Mouse (Mus musculus) limb, embryonic 11.5 days (tissue): ENCODE results near the gene Tax1bp3. TPM values are rescaled to one million over a fixed set of nuclear protein-coding genes. Genes with fewer than 3 reads are reported as not detected.
A peak's percentile ranks its signal among the peaks of the same experiment; 100 is the strongest.

Source experiments
- ATAC-seq: fragments of 200-750 bp; cut with Nextera tagmentation; 2 replicates; pipeline ENCODE4 v1.8.0; 2017; ENCODE audit warnings: low read depth; ENCODE audit not compliant: insufficient number of reproducible peaks, low FRiP score, low TSS enrichment
- DNase-seq: peaks from one replicate; pipeline ENCODE4 v3.0.0-alpha.2; 2015; ENCODE audit warnings: low spot score
- H3K27ac ChIP-seq: fragments of 300-500 bp; sonication (generic); replicated peaks from 2 replicates; pipeline ENCODE4 v1.5.1; 2014; ENCODE audit warnings: low read depth, mild to moderate bottlenecking, low read length
- H3K27me3 ChIP-seq: fragments of 300-500 bp; sonication (generic); 2 replicates; pipeline ENCODE4 v1.6.1; 2014; ENCODE audit warnings: mild to moderate bottlenecking, low read length, mixed read lengths; ENCODE audit not compliant: control insufficient read depth, insufficient read depth
- H3K36me3 ChIP-seq: fragments of 300-500 bp; sonication (generic); 2 replicates; pipeline ENCODE4 v1.6.1; 2014; ENCODE audit warnings: mild to moderate bottlenecking, low read length, moderate library complexity, mixed read lengths; ENCODE audit not compliant: control insufficient read depth, insufficient read depth
- H3K4me1 ChIP-seq: fragments of 300-500 bp; sonication (generic); 2 replicates; pipeline ENCODE4 v1.6.1; 2014; ENCODE audit warnings: low read length, mixed read lengths; ENCODE audit not compliant: control insufficient read depth, insufficient read depth
- H3K4me2 ChIP-seq: fragments of 300-500 bp; sonication (generic); 2 replicates; pipeline ENCODE4 v1.6.1; 2014; ENCODE audit warnings: low read depth, mild to moderate bottlenecking, moderate library complexity; ENCODE audit not compliant: severe bottlenecking
- H3K4me3 ChIP-seq: fragments of 300-500 bp; sonication (generic); 2 replicates; pipeline ENCODE4 v1.5.1; 2014; ENCODE audit warnings: low read depth, low read length
- H3K9ac ChIP-seq: fragments of 300-500 bp; sonication (generic); 2 replicates; pipeline ENCODE4 v1.6.1; 2014; ENCODE audit warnings: mild to moderate bottlenecking, low read length
- H3K9me3 ChIP-seq: fragments of 300-500 bp; sonication (generic); 2 replicates; pipeline ENCODE4 v1.6.1; 2016; ENCODE audit warnings: low read length; ENCODE audit not compliant: control insufficient read depth
- WGBS: fragments of 180-500 bp; shearing (Covaris S2); extraction: QIAGEN DNeasy Blood & Tissue Kit; methylation state at CpG from one replicate; pipeline ENCODE4 v1.1.7; 2014; 5-methylcytosine and 5-hydroxymethylcytosine counted together
- polyA plus RNA-seq: library from polyadenylated mRNA; unstranded; fragments of >200 nt; fragmentation: Nextera tagmentation; extraction: Ambion mirVana; gene quantifications from 2 replicates; pipeline ENCODE4 v1.2.1, GENCODE M21; 2014

Gene Tax1bp3
- polyA plus RNA-seq, 1 experiment from 2014 or later, result 220 TPM

DNA sequence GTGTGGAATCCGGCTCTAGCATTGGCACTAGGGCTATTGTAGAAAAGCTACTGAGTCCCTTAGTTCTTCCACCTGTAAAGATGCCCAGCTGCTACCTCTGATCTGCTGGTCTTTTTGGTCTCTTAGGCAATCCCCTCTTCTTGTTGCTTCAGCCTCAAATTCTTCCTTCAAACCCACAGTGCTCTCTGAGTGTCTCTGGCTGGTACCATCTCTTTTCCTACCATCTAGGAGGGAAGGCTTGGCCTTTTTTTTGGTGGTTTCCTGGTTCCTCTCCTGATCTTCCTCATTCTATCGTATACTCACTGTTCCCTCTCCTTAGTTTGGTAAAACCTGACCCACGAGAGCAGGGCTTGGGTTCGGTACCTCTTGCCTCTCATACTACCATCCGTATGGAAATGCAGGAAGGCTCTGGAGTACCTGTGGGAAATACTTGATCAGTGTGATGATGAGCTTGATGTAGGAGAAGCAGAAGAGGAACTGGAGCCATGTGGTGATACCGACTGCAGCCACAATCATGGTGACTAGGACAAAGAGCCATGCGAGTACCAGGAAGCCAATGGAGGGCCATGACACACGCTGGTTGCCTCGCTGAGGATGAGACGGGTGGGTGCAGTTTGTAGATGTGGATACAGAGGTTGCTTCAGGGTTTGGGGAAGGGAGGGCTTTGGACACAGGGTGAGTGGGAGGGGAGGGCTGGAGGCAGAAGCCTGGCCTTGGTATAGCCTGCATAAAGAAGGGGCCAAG lies 9.2 kb downstream of the Tax1bp3 start:
- H3K27ac ChIP-seq, result no peak overlapping the region
- ATAC-seq, result no peak
- 97% methylated on average over 10 of the region's 10 CpGs for WGBS
- no peaks in the 10 kb centered on the region for H3K4me1 ChIP-seq
- H3K4me3 ChIP-seq, result no peak overlapping the region
- H3K36me3 ChIP-seq, result peaks cover 5% of the 10 kb centered on the region; the same call in 1 of the 2 replicates
- no peak overlapping the region for H3K9ac ChIP-seq
- no peaks in the 10 kb centered on the region for H3K9me3 ChIP-seq
- no peak for DNase-seq
- no peaks in the 10 kb centered on the region for H3K27me3 ChIP-seq
- H3K4me2 ChIP-seq, result no peak overlapping the region

DNA sequence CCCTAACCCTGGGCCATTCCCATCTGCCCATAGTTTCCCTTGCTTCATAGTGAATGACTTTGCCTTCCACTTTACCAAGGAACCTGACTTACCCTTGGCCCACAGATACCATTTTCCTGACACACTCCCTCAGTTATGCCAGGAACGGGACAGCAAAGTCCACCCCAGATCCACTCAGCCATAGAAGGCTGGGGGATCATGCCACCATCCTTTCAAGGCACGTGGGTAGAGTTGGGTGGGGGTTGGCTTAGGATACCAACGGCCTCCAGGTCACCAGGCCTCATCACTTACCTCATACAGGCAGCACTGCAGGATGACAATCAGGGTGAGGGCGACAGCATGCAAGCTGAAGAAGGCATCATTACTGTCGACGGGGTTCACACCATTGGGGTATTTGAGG lies 10.3 kb downstream of the Tax1bp3 start:
- no peak for ATAC-seq

DNA sequence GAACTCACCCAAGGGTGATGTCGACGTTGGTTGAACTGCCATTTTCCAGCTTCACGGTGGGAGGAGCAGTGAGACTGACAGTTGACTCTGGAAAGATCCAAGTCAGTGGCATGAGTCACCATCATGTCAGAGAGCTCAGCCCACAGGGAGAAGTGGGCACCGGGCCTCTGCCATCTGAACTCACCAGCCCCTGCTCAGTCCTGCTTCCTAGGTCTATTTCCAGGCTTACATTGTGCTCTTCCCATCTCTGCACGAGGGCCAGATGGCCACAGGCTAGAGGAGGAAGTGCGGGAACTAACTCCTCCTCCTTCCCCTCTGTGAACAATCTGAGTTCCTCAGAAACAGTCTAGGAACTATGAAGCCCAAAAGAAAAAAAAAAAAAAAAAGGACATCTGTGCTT lies 16.2 kb downstream of the Tax1bp3 start:
- DNase-seq (no peak), ATAC-seq (no peak)
- H3K4me1 ChIP-seq, result no peaks in the 10 kb centered on the region
- no peak overlapping the region for H3K9ac ChIP-seq
- H3K36me3 ChIP-seq, result no peaks in the 10 kb centered on the region
- H3K4me3 ChIP-seq, result no peak overlapping the region
- H3K27me3 ChIP-seq, result no peaks in the 10 kb centered on the region
- no peak overlapping the region for H3K27ac ChIP-seq
- no peaks in the 10 kb centered on the region for H3K9me3 ChIP-seq
- 68% methylated on average over 6 of the region's 6 CpGs for WGBS
- no peak overlapping the region for H3K4me2 ChIP-seq

More for the DNA sequence above, 10.3 kb downstream of the Tax1bp3 start:
- H3K27me3 ChIP-seq, result no peaks in the 10 kb centered on the region
- H3K9ac ChIP-seq, result no peak overlapping the region
- no peak overlapping the region for H3K4me3 ChIP-seq
- 87% methylated on average over 6 of the region's 6 CpGs for WGBS
- DNase-seq, result no peak
- no peaks in the 10 kb centered on the region for H3K9me3 ChIP-seq
- no peak overlapping the region for H3K27ac ChIP-seq
- no peaks in the 10 kb centered on the region for H3K4me1 ChIP-seq
- no peak overlapping the region for H3K4me2 ChIP-seq
- peaks cover 5% of the 10 kb centered on the region; the same call in 1 of the 2 replicates for H3K36me3 ChIP-seq

DNA sequence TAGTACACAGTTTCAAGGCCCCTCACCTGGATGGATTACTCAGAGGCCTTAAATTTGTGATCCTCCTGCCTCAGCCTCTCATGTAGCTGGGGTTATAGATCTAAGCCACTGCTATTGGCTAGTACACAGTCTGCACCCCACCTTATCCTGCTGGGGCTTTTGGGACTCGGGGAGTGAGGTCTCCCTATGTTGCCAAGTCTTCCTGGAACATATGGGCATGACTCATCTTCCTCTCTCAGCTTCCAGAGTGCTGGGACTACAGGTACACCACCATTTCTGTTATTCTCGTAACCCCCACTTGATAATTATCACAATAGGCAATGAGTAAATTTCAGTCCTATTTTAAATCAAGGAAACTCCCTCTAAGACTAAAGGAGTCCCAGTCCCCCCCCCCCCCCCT lies 17.6 kb downstream of the Tax1bp3 start:
- no peak overlapping the region for H3K27ac ChIP-seq
- DNase-seq (no peak), ATAC-seq (no peak)
- no peaks in the 10 kb centered on the region for H3K36me3 ChIP-seq
- H3K9me3 ChIP-seq, result no peaks in the 10 kb centered on the region
- H3K9ac ChIP-seq, result no peak overlapping the region
- no peaks in the 10 kb centered on the region for H3K27me3 ChIP-seq
- H3K4me2 ChIP-seq, result no peak overlapping the region
- WGBS, result 82% methylated on average over 2 of the region's 2 CpGs
- no peak overlapping the region for H3K4me3 ChIP-seq
- H3K4me1 ChIP-seq, result no peaks in the 10 kb centered on the region

DNA sequence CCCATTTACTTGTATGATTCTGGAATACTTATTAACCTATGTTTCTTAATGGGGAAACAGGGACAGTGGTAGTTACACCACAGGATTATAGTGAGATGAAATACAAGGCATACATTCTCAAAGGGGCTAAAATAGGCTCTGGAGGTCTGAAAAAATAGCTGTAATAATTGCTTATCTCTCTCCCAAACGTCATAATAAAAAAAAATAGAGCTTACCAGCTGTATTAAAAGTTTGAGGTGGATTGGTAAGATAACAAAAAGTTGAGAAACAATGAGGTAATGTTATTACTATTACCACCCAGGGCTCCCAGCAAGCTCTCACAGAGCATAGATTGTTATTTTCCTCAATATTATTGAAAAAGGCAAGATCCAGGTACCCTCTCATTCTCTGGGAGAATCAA lies 21.3 kb downstream of the Tax1bp3 start:
- ATAC-seq (no peak), DNase-seq (no peak)
- no peaks in the 10 kb centered on the region for H3K27me3 ChIP-seq
- H3K4me2 ChIP-seq, result peak overlapping the region; percentile 76
- no peaks in the 10 kb centered on the region for H3K9me3 ChIP-seq
- 7% methylated on average over 1 of the region's 1 CpGs for WGBS
- no peaks in the 10 kb centered on the region for H3K4me1 ChIP-seq
- H3K9ac ChIP-seq, result no peak overlapping the region
- peak overlapping the region; percentile 58 for H3K4me3 ChIP-seq
- no peak overlapping the region for H3K27ac ChIP-seq
- no peaks in the 10 kb centered on the region for H3K36me3 ChIP-seq

DNA sequence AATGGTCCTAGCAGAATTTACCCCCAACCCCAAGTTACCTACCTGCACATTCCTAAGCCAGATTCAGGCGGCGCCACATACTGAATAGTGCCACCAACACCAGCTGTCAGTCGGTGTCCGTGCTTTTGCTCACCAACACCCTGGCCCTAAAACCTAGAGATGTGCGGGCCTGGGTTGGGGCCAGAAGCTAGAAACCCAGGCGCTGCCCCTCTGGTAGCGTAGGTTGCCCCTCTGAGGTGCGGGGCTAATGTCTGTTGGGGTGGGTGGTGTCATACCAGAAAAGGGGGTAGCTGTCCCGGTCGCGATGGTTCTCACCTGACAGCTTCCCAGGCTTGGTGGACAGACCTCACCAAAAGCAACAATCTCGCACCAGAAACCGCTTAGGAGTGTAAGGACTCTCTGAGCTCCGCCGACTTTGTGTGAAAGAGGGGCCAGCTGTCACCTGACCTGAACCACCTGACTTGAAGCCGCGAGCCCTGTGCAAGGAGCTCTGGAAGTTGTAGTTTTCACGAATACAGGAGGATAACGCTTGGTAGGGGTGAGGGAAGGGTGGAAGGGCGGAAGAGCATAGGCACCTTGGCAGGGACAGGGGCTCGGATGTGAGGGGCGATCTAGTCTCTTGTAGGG lies 21.8 kb downstream of the Tax1bp3 start, which contains the start of gene Ctns:
Gene Ctns, minus strand, starts transcription at position 440 of the 627 bp plus-strand sequence.
- 2% methylated on average over 22 of the region's 22 CpGs for WGBS
- H3K4me2 ChIP-seq, result peak within 1 kb of the TSS; percentile 76
- DNase-seq, result peak; percentile 80

DNA sequence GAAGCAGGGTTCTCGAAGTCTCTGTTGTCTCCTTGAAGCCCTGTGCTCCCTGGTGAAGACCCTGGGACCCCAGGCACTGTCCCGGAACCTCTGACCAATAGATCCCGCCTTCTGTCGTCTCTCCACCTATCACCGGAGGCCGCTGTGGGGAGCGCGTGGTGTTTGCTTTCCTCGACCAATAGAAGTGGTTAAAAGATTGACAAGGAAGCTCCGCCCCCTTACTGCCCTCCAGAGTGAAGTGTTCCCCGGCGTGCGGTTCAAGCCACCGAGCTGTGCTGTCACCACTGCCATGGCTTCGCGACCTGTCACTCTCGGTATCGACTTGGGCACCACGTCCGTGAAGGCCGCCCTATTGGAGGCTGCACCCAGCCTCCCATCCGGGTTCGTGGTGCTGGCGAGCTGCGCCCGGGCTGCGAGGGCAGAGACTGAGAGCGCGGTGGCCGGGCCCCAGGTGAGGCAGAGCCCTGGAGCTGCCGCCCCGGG lies 22.4 kb downstream of the Tax1bp3 start, which contains the start of gene Shpk:
Gene Shpk, plus strand, starts transcription at position 231 of the 483 bp plus-strand sequence.
- under 1% methylated on average over 32 of the region's 32 CpGs for WGBS

More for the DNA sequence above, 21.8 kb downstream of the Tax1bp3 start, which contains the start of gene Ctns:
- Histone ChIP-seq H3K9ac (peak within 1 kb of the TSS; percentile 64), H3K4me1 (no peaks in the 10 kb centered on the region), H3K9me3 (no peaks in the 10 kb centered on the region), H3K27me3 (no peaks in the 10 kb centered on the region), H3K27ac (no peak within 1 kb of the TSS), H3K4me3 (peak within 1 kb of the TSS; percentile 58), H3K36me3 (no peaks in the 10 kb centered on the region)
- ATAC-seq, result peak; percentile 95

DNA sequence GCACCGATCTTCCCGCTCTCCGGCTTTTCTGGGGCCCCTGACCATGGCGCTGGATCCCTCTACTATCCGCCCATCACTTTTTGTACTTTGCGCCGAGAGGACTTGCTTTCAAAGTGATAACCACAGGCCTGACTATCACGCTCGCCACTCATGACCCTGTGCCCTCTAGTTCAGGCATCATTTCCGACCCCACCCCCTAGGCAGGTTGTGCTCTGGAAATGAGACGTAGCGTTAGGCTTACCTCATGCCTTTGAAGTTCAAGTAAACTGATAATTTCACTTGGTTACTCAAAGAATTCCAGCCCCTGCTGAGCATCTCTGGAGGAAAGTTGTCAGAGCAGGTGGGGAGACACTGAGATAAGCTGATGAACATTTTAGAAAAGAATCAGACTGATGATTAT lies 23.0 kb downstream of the Tax1bp3 start:
- H3K27ac ChIP-seq, result no peak overlapping the region

More for the DNA sequence above, 22.4 kb downstream of the Tax1bp3 start, which contains the start of gene Shpk:
- DNase-seq (peak; percentile 94), ATAC-seq (peak; percentile 97)
- Histone ChIP-seq H3K9ac (peak within 1 kb of the TSS; percentile 64), H3K27ac (no peak within 1 kb of the TSS), H3K9me3 (no peaks in the 10 kb centered on the region), H3K4me1 (no peaks in the 10 kb centered on the region), H3K4me2 (peak within 1 kb of the TSS; percentile 76), H3K36me3 (no peaks in the 10 kb centered on the region), H3K4me3 (peak within 1 kb of the TSS; percentile 58), H3K27me3 (no peaks in the 10 kb centered on the region)

More for the DNA sequence above, 23.0 kb downstream of the Tax1bp3 start:
- H3K9me3 ChIP-seq, result no peaks in the 10 kb centered on the region
- ATAC-seq (no peak), DNase-seq (no peak)
- peak overlapping the region; percentile 58 for H3K4me3 ChIP-seq
- no peaks in the 10 kb centered on the region for H3K27me3 ChIP-seq
- H3K36me3 ChIP-seq, result no peaks in the 10 kb centered on the region
- no peaks in the 10 kb centered on the region for H3K4me1 ChIP-seq
- H3K9ac ChIP-seq, result peak overlapping the region; percentile 46
- H3K4me2 ChIP-seq, result peak overlapping the region; percentile 76
- 3% methylated on average over 12 of the region's 12 CpGs for WGBS
